Mouse (Mus musculus) intestine, embryonic 16.5 days (tissue): Measurements from ENCODE around the gene P4ha2. TPM values are rescaled to one million over a fixed set of nuclear protein-coding genes. Genes with fewer than 3 reads are reported as not detected.

Source experiments
- ATAC-seq: fragments of 200-750 bp; cut with Nextera tagmentation; 2 replicates; pipeline ENCODE4 v1.8.0; 2017; ENCODE audit warnings: moderate TSS enrichment, moderate library complexity
- H3K27ac ChIP-seq: fragments of 300-500 bp; sonication (generic); 2 replicates; pipeline ENCODE4 v1.5.1; 2014; ENCODE audit warnings: mild to moderate bottlenecking, low read length
- H3K27me3 ChIP-seq: fragments of 300-500 bp; sonication (generic); replicated peaks from 2 replicates; pipeline ENCODE4 v1.6.1; 2014; ENCODE audit warnings: low read length, control low read depth, mixed read lengths; ENCODE audit not compliant: control insufficient read depth, insufficient read depth
- H3K36me3 ChIP-seq: fragments of 300-500 bp; sonication (generic); 2 replicates; pipeline ENCODE4 v1.6.1; 2014; ENCODE audit warnings: low read length, control low read depth; ENCODE audit not compliant: control insufficient read depth, insufficient read depth
- H3K4me1 ChIP-seq: fragments of 300-500 bp; sonication (generic); 2 replicates; pipeline ENCODE4 v1.6.1; 2014; ENCODE audit warnings: low read length, control low read depth, mixed read lengths; ENCODE audit not compliant: control insufficient read depth, insufficient read depth
- H3K4me2 ChIP-seq: fragments of 300-500 bp; sonication (generic); 2 replicates; pipeline ENCODE4 v1.6.1; 2014; ENCODE audit warnings: low read depth, low read length, control low read depth
- H3K4me3 ChIP-seq: fragments of 300-500 bp; sonication (generic); 2 replicates; pipeline ENCODE4 v1.5.1; 2014; ENCODE audit warnings: mild to moderate bottlenecking, low read length
- H3K9ac ChIP-seq: fragments of 300-500 bp; sonication (generic); 2 replicates; pipeline ENCODE4 v1.6.1; 2014; ENCODE audit warnings: low read depth, low read length
- H3K9me3 ChIP-seq: fragments of 300-500 bp; sonication (generic); 2 replicates; pipeline ENCODE4 v1.6.1; 2016; ENCODE audit warnings: low read length, control low read depth; ENCODE audit not compliant: control insufficient read depth
- WGBS: fragments of 180-500 bp; shearing (Covaris S2); extraction: QIAGEN DNeasy Blood & Tissue Kit; methylation state at CpG from one replicate; pipeline ENCODE4 v1.1.7; 2014; 5-methylcytosine and 5-hydroxymethylcytosine counted together
- polyA plus RNA-seq: library from polyadenylated mRNA; unstranded; fragments of >200 nt; fragmentation: Nextera tagmentation; extraction: Ambion mirVana; gene quantifications from 2 replicates; pipeline ENCODE4 v1.2.1, GENCODE M21; 2015

P4ha2 gene
- polyA plus RNA-seq, 1 experiment from 2014 or later, result 46.2 TPM

DNA sequence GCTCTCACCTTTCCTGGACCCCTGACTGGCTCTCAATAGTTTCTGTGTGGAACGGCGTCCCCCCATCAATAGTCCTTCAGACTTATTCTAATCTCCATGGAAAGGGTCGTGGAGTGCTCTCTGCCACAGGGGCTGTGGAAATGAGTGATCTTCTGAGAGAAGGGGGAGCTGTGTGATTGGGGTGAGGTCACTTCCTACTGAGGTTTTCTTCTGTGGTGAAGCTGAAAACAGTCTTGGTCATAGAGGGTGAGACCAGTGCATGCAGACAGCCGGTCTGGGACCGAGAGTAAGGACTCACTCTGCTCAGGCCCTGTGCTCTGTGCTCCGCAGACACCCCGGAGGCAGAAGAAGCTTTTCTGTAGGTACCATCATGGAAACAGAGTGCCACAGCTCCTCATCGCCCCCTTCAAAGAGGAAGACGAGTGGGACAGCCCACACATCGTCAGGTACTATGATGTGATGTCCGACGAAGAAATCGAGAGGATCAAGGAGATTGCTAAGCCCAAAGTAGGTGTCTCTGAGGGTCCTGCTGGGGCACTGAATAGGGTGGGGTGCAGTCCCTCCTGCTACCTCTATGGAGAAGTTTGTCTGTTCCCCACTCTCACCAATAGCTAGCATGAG is 20.0 kb downstream of the P4ha2 start:
- Histone ChIP-seq H3K4me3 (no peak overlapping the region), H3K27me3 (no peaks in the 10 kb centered on the region), H3K4me2 (no peak overlapping the region), H3K27ac (no peak overlapping the region), H3K4me1 (peaks cover 6% of the 10 kb centered on the region; the same call in 1 of the 2 replicates), H3K9me3 (no peaks in the 10 kb centered on the region), H3K36me3 (peaks cover 4% of the 10 kb centered on the region; the same call in 1 of the 2 replicates), H3K9ac (no peak overlapping the region)
- ATAC-seq, result no peak
- 88% methylated on average over 13 of the region's 13 CpGs for WGBS

DNA sequence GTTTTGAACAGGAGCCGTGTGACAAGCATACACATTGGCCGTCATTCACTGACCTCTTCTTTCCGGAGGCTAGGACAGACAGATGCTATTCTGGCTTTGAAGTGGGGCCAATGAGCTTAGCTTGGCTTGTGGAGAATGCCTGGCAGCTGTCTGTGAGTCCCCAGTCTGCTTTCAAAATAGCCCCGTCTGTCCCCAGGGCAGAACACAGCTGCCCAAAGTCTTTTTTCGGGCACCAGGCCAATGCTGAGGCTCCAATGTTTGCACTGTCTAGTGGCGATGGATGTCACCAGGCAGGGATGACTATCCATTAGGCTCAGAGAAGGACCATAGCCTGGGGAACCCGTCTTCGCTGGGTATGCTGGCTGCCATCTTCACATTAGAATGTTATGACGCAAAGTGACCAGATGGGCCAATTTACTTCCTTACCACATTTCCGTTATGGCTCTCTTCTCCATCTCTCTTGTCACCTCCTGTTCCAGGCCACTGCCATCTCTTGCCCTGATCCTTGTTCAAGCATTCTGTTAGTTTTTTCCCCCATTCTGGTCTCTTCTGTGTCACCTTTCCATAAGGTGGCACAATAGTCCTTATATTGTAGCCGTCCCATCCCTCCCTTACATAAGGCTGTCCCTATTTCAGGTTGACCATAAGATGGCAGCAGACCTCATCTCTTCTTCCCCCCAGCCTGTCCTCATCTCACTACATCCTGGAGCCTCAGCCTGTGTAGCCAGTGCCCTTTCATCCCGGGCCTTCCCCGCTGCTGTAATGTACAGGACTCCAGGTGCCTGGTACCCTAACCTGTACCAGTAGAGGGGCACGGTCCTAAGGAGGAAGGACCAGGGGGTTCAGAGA is 22.7 kb downstream of the P4ha2 start:
- 62% methylated on average over 14 of the region's 14 CpGs for WGBS
- Histone ChIP-seq H3K36me3 (peaks cover 6% of the 10 kb centered on the region; the same call in 1 of the 2 replicates), H3K9ac (no peak overlapping the region), H3K27ac (no peak overlapping the region), H3K4me1 (peaks cover 13% of the 10 kb centered on the region), H3K9me3 (no peaks in the 10 kb centered on the region), H3K27me3 (no peaks in the 10 kb centered on the region), H3K4me3 (no peak overlapping the region), H3K4me2 (no peak overlapping the region)
- ATAC-seq, result peak; percentile 66; the same call in 1 of the 2 replicates

DNA sequence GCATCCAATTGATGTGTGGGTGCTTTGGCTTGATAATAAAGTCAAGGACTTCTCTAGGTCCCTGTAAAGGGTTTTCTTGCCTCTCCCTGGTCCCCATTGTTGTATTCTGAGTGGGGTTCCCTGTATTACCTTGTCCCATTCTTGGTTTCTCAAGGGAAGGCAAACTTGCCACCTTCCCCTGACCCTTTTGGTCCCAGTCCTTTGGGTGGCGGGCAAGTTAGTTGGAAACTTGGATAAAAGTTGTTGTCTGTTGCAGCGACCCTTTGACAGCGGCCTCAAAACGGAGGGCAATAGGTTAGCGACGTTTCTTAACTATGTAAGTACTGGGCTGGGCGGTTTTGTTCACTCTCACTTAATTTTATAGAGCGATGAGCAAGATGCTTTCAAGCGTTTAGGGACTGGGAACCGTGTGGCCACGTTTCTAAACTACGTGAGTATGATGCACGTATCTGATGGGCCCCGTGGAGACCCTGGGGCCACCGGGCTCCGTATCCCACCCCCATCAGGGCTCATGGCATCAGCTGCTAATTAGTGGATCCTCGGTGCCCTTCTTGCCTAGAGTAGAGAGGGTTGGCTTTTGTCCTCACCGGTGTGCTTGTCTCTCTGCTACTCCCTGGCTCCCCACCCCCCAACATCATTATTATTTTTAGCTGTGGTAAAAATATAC is 26.2 kb downstream of the P4ha2 start:
- H3K27me3 ChIP-seq, result no peaks in the 10 kb centered on the region
- ATAC-seq, result no peak
- H3K4me3 ChIP-seq, result no peak overlapping the region
- no peaks in the 10 kb centered on the region for H3K9me3 ChIP-seq
- no peak overlapping the region for H3K9ac ChIP-seq
- 80% methylated on average over 18 of the region's 18 CpGs for WGBS
- no peak overlapping the region for H3K27ac ChIP-seq
- H3K36me3 ChIP-seq, result peaks cover 6% of the 10 kb centered on the region; the same call in 1 of the 2 replicates
- H3K4me1 ChIP-seq, result peaks cover 13% of the 10 kb centered on the region
- H3K4me2 ChIP-seq, result no peak overlapping the region

DNA sequence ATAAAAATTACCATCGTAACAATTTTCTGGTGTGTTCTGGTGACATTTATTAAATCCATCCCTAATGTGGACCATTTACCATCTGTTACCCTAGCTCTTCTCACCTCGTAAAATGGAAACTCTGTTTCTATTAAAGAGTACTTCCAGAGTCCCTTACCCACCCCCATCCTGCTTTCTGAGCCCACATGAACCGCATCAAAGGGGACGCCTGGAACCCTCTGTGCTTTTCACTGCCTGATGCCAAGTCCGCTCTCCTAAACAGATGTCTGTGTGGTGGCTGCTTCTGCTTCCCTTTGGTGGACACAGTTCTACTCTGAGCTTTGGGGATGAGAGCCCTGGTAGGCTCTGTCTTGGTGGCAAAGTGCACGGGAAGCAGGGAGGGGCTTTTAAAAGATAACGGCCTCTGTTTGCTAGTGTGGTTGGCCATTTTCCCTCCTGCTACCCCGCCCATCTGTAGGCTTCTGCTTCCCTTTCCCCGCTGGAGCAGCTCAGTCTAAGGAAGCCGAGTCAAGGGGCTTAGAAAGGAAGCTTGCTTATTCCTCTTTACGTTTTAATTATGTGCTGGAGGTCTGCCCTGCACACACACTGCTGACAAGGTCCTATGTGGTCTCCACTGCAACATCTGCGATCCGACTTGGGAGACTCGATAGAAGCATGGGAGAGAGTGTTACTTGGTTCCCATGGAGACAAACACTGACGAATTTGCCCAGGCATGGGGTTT is 26.9 kb downstream of the P4ha2 start:
- Histone ChIP-seq H3K9me3 (no peaks in the 10 kb centered on the region), H3K27me3 (no peaks in the 10 kb centered on the region), H3K36me3 (peaks cover 6% of the 10 kb centered on the region; the same call in 1 of the 2 replicates), H3K4me2 (no peak overlapping the region), H3K4me3 (no peak overlapping the region), H3K4me1 (peaks cover 13% of the 10 kb centered on the region), H3K9ac (no peak overlapping the region), H3K27ac (no peak overlapping the region)
- ATAC-seq, result 0 out of 2 replicates have a peak, but pooled peaks have one; percentile 21
- WGBS, result 36% methylated on average over 15 of the region's 15 CpGs

DNA sequence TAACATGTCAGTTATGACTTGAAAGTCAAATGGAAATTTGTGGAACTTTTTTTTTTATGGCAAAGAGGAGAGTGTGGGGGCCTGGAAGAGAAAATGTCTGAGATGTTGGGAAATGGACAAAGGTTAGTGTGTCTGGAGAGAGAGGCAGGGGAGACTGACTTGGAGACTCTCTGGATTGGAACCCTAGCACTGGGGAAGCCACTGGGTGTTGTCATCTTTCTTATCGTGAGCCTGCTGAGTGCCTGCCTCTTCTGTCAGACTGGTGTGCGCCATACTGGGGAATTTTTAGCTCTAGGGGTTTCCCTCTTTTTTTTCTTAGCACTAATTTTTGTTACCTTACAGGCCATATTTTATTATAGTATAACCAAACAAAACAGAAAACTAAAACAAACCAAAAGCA is 27.5 kb downstream of the P4ha2 start:
- no peak overlapping the region for H3K27ac ChIP-seq
- ATAC-seq, result no peak
- H3K9ac ChIP-seq, result no peak overlapping the region
- H3K36me3 ChIP-seq, result peaks cover 6% of the 10 kb centered on the region; the same call in 1 of the 2 replicates
- WGBS, result 75% methylated on average over 2 of the region's 2 CpGs
- peaks cover 11% of the 10 kb centered on the region for H3K4me1 ChIP-seq
- H3K4me3 ChIP-seq, result no peak overlapping the region
- H3K9me3 ChIP-seq, result no peaks in the 10 kb centered on the region
- no peaks in the 10 kb centered on the region for H3K27me3 ChIP-seq
- H3K4me2 ChIP-seq, result no peak overlapping the region

DNA sequence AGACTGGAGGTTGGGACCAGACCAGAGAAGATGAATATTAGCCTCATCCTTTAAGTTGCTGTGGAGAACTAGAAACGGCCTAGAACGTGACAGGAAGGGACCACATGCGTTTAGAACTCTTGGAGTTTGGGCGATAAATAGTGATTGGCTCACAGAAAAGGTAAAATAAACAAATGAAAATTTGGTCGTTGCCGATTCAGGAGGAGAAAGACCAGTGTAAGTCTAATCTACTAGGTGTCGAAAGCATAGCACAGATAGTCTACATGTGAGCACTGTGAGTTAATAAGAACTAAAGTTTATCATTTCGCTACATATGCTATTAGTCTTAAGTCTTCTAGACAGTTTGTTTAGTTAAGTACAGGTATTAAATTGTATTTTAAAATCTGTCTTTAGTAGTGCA is 30.1 kb downstream of the P4ha2 start:
- ATAC-seq, result no peak
- 80% methylated on average over 8 of the region's 8 CpGs for WGBS
- no peaks in the 10 kb centered on the region for H3K9me3 ChIP-seq
- H3K4me1 ChIP-seq, result peaks cover 7% of the 10 kb centered on the region; the same call in 1 of the 2 replicates
- no peaks in the 10 kb centered on the region for H3K27me3 ChIP-seq
- H3K9ac ChIP-seq, result no peak overlapping the region
- H3K4me3 ChIP-seq, result no peak overlapping the region
- H3K4me2 ChIP-seq, result no peak overlapping the region
- H3K27ac ChIP-seq, result no peak overlapping the region
- peaks cover under 1% of the 10 kb centered on the region; the same call in 1 of the 2 replicates for H3K36me3 ChIP-seq

DNA sequence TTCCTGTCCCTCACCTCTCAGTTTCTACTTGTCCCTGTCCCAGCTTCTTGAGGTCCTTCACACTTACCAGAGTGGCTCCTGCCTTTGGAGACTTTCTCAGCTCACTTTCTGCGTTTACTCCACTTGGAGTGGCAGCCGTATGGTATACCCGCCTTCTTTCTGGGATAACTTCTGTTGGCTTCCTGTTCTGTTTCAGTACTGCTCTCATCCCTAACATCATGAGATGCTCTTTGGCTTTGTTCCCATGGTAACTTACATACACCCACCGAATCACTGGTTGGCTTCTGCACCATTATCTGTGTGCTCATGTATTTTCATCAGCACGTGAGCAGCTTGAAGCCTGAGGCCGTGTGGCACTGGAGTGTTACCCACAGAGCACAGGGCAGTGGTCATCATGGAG is 30.8 kb downstream of the P4ha2 start:
- H3K4me3 ChIP-seq, result no peak overlapping the region
- no peak overlapping the region for H3K4me2 ChIP-seq
- no peak overlapping the region for H3K9ac ChIP-seq
- H3K27ac ChIP-seq, result no peak overlapping the region
- H3K9me3 ChIP-seq, result no peaks in the 10 kb centered on the region
- peaks cover 7% of the 10 kb centered on the region; the same call in 1 of the 2 replicates for H3K4me1 ChIP-seq
- 86% methylated on average over 6 of the region's 6 CpGs for WGBS
- ATAC-seq, result no peak
- no peaks in the 10 kb centered on the region for H3K27me3 ChIP-seq
- no peaks in the 10 kb centered on the region for H3K36me3 ChIP-seq

DNA sequence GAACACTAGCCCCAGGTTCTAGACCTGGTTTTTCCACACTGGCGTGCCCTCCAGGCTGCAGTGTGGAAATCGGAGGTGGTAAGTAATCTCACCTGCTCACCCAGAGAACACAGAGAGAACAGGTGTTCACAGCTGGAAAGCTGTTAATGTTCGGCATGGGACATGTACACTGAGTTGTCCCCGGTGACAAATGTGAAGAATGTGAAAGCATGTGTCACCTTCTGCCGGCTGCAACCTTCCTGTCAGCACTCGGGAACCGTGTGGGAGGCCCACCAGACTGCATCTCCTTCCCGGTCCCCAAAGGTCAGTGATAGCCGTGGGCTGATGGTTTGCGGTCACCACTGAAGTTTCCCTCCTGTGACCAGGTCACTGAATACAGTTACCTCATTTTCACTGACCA is 32.4 kb downstream of the P4ha2 start:
- WGBS, result 67% methylated on average over 10 of the region's 10 CpGs
- Histone ChIP-seq H3K36me3 (no peaks in the 10 kb centered on the region), H3K9me3 (no peaks in the 10 kb centered on the region), H3K9ac (no peak overlapping the region), H3K4me3 (no peak overlapping the region), H3K27me3 (no peaks in the 10 kb centered on the region), H3K27ac (no peak overlapping the region), H3K4me2 (no peak overlapping the region), H3K4me1 (peaks cover under 1% of the 10 kb centered on the region; the same call in 1 of the 2 replicates)
- ATAC-seq, result no peak

GRCm38 (mm10) chr11:54134905-54135304 is 35.0 kb downstream of the P4ha2 start:
- H3K4me2 ChIP-seq, result no peak overlapping the region
- no peaks in the 10 kb centered on the region for H3K27me3 ChIP-seq
- H3K4me1 ChIP-seq, result no peaks in the 10 kb centered on the region
- no peaks in the 10 kb centered on the region for H3K36me3 ChIP-seq
- H3K4me3 ChIP-seq, result no peak overlapping the region
- H3K9ac ChIP-seq, result no peak overlapping the region
- H3K9me3 ChIP-seq, result no peaks in the 10 kb centered on the region
- WGBS, result 81% methylated on average over 6 of the region's 6 CpGs
- H3K27ac ChIP-seq, result no peak overlapping the region
- no peak for ATAC-seq
